Mouse (Mus musculus): ENCODE measurements around the gene Olfr324. TPM values are rescaled to one million over a fixed set of nuclear protein-coding genes. Genes with fewer than 3 reads are reported as not detected.

Olfr324 gene
- total and polyA plus RNA-seq, 3 experiments = not detected

DNA sequence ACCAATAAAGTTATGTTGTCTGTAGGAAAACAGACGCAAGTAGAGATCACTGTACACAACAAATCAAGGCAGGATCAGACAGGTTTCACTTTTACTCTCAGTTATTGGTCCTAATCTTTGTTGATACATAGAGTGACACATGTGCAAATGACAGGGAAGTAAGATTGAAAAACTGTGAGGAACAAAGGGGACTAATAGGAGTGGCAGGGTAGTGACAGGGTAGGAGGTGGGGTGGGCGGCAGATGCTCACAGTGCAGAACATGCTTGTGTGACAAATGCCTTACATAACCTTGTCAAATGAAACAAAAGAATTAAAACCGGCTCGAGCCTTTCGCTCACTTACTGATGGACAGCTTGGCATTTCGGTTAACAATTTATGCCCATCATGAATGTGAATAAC is 23.9 kb downstream of the Olfr324 start:
- Histone ChIP-seq H3K9me3 (replicated peaks; ENCODE audit: insufficient read depth, low read length) (no peaks in the 10 kb centered on the region), H3K27ac (ENCODE audit: control insufficient read depth, low read depth, low read length) (no peak overlapping the region), H3K27me3 (ENCODE audit: control insufficient read depth in 1 of 2, insufficient read depth in 2 of 2, low read length in 2 of 2) (peaks cover 11 to 39% of the 10 kb centered on the region in 2 experiments), H3K9ac (ENCODE audit: control insufficient read depth, low read depth, low read length, poor library complexity, severe bottlenecking) (no peak overlapping the region), H3K79me2 (ENCODE audit: control insufficient read depth, insufficient read depth, low read length, poor library complexity) (no peaks in the 10 kb centered on the region), H3K4me3 (ENCODE audit: control insufficient read depth in 1 of 2, insufficient read depth in 1 of 2, low read depth in 2 of 2, low read length in 2 of 2) (no peak overlapping the region), H3K4me1 (ENCODE audit: control insufficient read depth in 1 of 2, insufficient read depth in 2 of 2, low read length in 2 of 2) (no peaks in the 10 kb centered on the region), H3K36me3 (ENCODE audit: control insufficient read depth in 1 of 2, insufficient read depth in 2 of 2, low read length in 2 of 2) (no peaks in the 10 kb centered on the region)
- no peak for DNase-seq (ENCODE audit: low read depth, low spot score)
- TF ChIP-seq RAD21 (IDR thresholded peaks at IDR 0.05; ENCODE audit: low read depth, low read length) (no peak), TBP (IDR thresholded peaks at IDR 0.05; ENCODE audit: low read depth, low read length) (no peak), MYC (IDR thresholded peaks at IDR 0.05; ENCODE audit: low read depth, low read length) (no peak), USF1 (IDR thresholded peaks at IDR 0.05; ENCODE audit: low read depth, low read length) (no peak), EP300 (IDR thresholded peaks at IDR 0.05; ENCODE audit: low read depth in 1 of 2, low read length in 2 of 2) (no peak), MAZ (IDR thresholded peaks at IDR 0.05; ENCODE audit: low read depth, low read length) (no peak), MAX (IDR thresholded peaks at IDR 0.05; ENCODE audit: low read length) (no peak), CTCF (IDR thresholded peaks at IDR 0.05 in 2 of 3, conservative IDR thresholded peaks at IDR 0.05 in 1 of 3; ENCODE audit: control insufficient read depth in 1 of 3, insufficient read depth in 1 of 3, low read depth in 2 of 3, low read length in 3 of 3, poor library complexity in 1 of 3, severe bottlenecking in 1 of 3) (no peak), HCFC1 (IDR thresholded peaks at IDR 0.05; ENCODE audit: low read depth, low read length) (no peak), KAT2A (conservative IDR thresholded peaks at IDR 0.05; ENCODE audit: low read depth, low read length) (no peak), MAFK (IDR thresholded peaks at IDR 0.05; ENCODE audit: borderline replicate concordance, low read depth, low read length) (no peak), POLR2AphosphoS5 (IDR thresholded peaks at IDR 0.05; ENCODE audit: borderline replicate concordance, low read depth, low read length) (no peak), GABPA (IDR thresholded peaks at IDR 0.05; ENCODE audit: low read depth, low read length) (no peak), TCF12 (IDR thresholded peaks at IDR 0.05; ENCODE audit: low read depth, low read length) (no peak), ETS1 (IDR thresholded peaks at IDR 0.05; ENCODE audit: low read depth, low read length) (no peak), ZMIZ1 (IDR thresholded peaks at IDR 0.05; ENCODE audit: low read depth, low read length) (no peak)

DNA sequence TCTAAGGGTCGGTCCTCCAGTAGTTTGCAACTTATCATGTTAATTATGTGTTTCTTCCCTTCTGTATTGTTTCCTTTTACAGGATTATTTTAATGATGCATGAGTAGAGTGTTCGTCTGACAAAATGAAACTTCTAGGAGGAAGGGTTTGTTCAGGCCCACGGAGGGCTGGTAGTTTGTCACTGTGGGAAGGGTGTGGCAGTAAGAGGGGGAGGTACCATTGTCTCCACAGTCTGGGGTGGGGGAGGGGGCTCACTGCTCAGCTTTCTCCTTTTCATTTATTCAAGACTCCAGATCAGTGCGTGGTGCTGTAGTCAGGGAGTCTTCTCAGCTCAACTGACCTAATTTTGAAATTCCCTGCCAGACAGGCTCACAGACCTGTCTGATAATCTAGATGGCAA is 31.2 kb downstream of the Olfr324 start:
- Histone ChIP-seq H3K4me1 (ENCODE audit: control insufficient read depth in 1 of 2, insufficient read depth in 2 of 2, low read length in 2 of 2) (no peaks in the 10 kb centered on the region), H3K79me2 (ENCODE audit: control insufficient read depth, insufficient read depth, low read length, poor library complexity) (no peaks in the 10 kb centered on the region), H3K36me3 (ENCODE audit: control insufficient read depth in 1 of 2, insufficient read depth in 2 of 2, low read length in 2 of 2) (no peaks in the 10 kb centered on the region), H3K27ac (ENCODE audit: control insufficient read depth, low read depth, low read length) (no peak overlapping the region), H3K9ac (ENCODE audit: control insufficient read depth, low read depth, low read length, poor library complexity, severe bottlenecking) (no peak overlapping the region), H3K4me3 (ENCODE audit: control insufficient read depth in 1 of 2, insufficient read depth in 1 of 2, low read depth in 2 of 2, low read length in 2 of 2) (no peak overlapping the region), H3K9me3 (replicated peaks; ENCODE audit: insufficient read depth, low read length) (no peaks in the 10 kb centered on the region), H3K27me3 (ENCODE audit: control insufficient read depth in 1 of 2, insufficient read depth in 2 of 2, low read length in 2 of 2) (peaks cover 17 to 38% of the 10 kb centered on the region in 2 experiments)
- DNase-seq (ENCODE audit: low read depth, low spot score) = no peak
- TF ChIP-seq HCFC1 (IDR thresholded peaks at IDR 0.05; ENCODE audit: low read depth, low read length) (no peak), TBP (IDR thresholded peaks at IDR 0.05; ENCODE audit: low read depth, low read length) (no peak), MEF2A (IDR thresholded peaks at IDR 0.05; ENCODE audit: extremely low read depth, insufficient replicate concordance, low read depth, low read length, poor library complexity, severe bottlenecking) (no peak), GATA1 (IDR thresholded peaks at IDR 0.05; ENCODE audit: low read depth, low read length) (no peak), TCF12 (IDR thresholded peaks at IDR 0.05; ENCODE audit: low read depth, low read length) (no peak)

All from MEL (cell line).